Mouse (Mus musculus): ENCODE data around the gene Il27.

Il27 gene

GRCm38 (mm10) chr7:126606611-126607010 is 11.9 kb upstream of the Il27 start:
- DNase-seq (ENCODE audit: low spot score): no peak

GRCm38 (mm10) chr7:126602650-126603049 is 7.9 kb upstream of the Il27 start:
- no peak for DNase-seq (ENCODE audit: low spot score)

DNA sequence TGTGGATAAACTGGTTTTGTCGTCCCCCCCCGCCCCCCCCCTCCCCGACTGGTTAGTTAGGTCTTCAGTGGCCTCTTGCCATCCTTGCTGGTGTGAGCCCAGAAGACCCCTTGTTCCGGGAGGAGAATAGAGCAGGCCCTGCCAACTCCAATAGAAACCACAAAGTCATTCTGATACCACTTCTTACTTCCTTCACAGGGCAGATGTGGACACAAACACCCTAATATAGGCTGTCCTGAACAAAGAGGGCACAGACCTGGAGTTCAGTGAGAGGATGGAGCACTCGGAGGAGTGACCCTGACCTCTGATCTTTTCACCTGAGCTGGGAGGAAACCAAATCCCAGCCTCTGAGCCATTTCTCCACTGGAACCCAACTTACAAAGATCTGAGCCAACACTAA is 7.2 kb upstream of the Il27 start:
- DNase-seq (ENCODE audit: low spot score): no peak

DNA sequence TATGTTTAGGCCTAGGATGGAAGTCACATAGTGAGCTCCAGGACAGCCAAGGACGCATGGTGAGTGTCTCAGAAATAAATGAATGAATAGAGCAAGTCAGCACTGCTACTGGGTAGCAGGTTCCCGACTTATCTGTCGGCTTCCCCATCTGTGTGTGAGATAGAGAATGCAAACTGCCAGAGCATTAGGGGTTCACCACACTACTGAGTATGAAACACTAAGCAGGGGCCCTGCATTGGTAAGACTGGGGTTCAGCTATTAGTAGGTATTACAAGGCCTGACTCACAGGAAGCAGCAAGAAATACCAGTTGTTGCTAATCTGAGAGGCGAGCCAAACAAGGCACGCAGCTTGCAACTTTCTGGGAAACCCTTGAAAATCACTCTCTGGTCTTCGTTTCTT is 4.2 kb upstream of the Il27 start:
- DNase-seq (ENCODE audit: low spot score): no peak

- DNase-seq (ENCODE audit: low spot score): no peak
These were observed 1.7 kb upstream of the Il27 start for GRCm38 (mm10) chr7:126596414-126596813.

GRCm38 (mm10) chr7:126595890-126596289 is 1.1 kb upstream of the Il27 start:
- no peak for DNase-seq (ENCODE audit: low spot score)

DNA sequence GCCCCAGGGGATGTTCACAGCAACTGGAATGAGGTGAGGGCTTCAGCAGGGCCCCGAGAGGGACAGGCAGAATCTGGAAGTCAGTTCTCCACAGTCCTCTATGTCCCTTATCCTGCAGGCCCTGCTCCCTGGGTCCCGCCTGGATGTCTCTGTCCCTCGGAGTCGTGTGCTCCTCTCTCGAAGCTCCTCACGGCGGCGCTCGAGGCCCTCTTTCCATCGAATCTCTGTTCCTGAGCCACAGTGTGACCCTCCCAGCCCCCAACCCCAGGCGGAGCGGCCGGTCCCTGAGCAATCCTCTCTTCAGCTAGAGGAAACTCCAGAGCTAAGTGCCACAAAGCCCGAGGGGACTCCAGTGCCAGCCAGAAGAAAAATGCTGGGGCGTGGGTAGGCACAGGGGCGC is 7.0 kb downstream of the Il27 start:
- DNase-seq (ENCODE audit: low spot score): no peak

DNA sequence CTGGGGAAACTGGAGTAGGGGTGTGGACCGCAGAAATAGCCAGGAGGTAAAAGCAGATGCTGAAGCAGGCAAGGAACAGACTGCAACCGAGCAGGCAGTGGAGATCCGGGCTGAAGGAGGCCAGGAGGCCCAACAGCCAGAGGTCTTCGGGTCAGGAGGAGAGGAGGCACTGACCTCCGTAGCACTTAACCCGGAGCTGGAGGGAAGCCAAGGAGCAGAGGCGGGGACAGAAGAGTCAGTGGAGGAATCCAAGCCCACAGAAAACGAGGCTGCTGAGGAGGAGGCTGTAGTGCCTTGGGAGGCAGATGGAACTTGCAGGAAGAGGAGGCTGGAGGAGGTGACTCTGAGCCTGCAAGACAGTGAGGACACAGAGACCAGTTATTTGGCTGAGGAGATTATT is 7.9 kb downstream of the Il27 start:
- DNase-seq (ENCODE audit: low spot score): no peak

GRCm38 (mm10) chr7:126585717-126586116 is 9.0 kb downstream of the Il27 start, which contains the start of gene Cln3:
Gene Cln3 (minus strand): TSS chr7:126585817.
- no peak for DNase-seq (ENCODE audit: low spot score)

DNA sequence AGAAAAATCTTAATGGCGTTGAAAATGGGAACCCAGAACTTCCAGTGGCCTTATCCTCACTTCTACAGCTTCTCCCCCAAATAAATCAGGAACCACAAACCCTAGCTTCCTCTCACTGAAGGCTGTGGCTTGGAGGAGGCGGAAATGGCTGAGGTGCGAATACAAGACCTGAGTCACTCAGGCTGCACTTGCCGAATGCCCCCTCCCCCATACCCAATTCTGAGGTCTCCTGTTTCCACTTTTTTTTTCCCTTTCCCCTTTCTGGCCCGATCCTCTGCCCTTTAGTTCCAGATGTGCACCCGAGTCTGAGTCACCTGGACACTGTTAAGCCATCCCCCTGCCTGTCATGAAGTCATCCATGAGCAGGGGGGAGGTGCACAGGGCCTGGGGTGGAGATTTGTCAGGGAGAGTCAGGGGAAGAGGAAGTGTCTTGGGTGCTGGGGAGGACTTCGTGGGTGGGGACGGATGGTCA is 10.2 kb downstream of the Il27 start, which contains the start of gene Apobr:
Gene Apobr (plus strand): TSS at position 437 of the 472 bp plus-strand sequence.
- no peak for DNase-seq (ENCODE audit: low spot score)

DNA sequence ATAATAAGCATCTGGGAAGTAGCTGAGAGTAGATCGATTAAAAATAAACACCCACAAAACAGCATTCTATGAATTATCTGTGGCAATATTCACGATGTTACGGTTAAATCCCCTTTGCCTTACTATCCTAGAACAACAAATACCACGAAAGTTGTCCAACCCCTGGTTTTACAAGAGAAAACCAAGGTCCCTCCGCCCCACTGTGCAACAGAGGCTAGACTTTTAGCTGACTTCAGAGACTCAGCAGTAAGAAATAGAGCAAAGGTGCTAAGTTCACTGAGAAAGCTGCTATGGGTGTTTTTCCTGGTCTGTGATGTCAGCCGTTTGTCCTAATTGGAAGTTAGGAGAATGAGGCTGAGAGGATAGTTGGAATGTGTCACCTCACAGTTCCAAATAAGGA is 11.0 kb downstream of the Il27 start:
- DNase-seq (ENCODE audit: low spot score): no peak

- peak; percentile 69 for DNase-seq (ENCODE audit: low spot score)
These were observed 11.5 kb downstream of the Il27 start for GRCm38 (mm10) chr7:126583251-126583709.

- DNase-seq (ENCODE audit: low spot score): no peak
These were observed 12.0 kb downstream of the Il27 start for GRCm38 (mm10) chr7:126582759-126583158.

DNA sequence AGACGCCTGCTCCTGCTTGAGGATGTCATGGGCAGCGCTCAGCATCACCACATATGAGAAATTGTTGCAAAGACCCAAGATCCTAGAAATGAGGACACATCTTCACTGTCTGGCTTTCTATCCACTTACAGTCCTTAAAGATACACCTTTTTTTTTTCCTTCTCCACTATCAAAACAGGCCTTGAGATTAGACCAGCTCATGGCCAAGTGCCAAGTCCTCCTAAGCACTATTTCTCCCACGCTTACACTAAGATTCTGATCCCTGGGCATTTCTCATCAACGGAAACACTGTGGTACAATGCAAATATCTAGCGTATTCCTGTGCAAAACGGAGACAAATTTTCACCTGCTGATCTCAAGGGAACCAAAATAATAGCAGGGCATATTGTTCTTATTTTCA is 13.1 kb downstream of the Il27 start:
- DNase-seq (ENCODE audit: low spot score): no peak

DNA sequence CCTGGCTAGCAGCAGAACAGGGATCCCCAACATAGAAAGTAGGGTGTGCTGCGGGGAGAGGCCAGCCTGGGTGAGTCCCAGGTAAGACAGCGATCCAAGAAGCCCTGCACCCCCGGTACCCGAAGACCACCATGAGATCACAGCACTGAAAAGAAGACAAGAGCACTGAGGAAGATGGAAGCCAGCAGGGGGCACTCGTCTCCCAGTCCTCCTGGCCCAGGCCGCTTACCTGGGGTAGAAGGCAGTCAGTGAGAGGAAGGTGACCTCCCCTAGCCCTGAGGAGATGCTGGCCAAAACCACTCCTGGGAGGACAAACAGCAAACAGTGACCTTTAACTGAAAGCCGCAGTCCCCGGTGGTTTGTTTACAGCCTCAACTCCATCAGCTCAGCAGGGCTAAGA is 15.6 kb downstream of the Il27 start:
- no peak for DNase-seq (ENCODE audit: low spot score)

DNA sequence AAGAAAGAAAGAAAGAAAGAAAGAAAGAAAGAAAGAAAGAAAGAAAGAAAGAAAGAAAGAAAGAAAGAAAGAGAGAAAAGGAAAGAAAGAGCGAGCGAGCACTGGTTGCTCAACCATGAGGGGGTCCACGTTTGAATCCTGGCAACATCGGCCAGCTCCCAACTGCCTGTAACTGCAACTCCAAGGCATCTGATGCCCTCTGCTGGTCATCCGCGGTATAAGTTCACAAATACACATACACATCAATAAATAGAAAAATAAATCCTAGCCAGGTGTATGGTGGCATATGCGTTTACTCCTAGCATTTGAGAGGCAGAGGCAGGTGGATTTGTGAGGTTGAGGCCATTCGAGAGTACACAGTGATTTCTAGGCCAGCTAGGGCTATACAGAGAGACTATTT is 17.8 kb downstream of the Il27 start:
- DNase-seq (ENCODE audit: low spot score): no peak

GRCm38 (mm10) chr7:126566094-126566765 is 28.5 kb downstream of the Il27 start, which contains the start of gene Eif3c:
Gene Eif3c (minus strand): TSS chr7:126566411.
- DNase-seq (ENCODE audit: low spot score): no peak

GRCm38 (mm10) chr7:126565693-126566092 is 29.0 kb downstream of the Il27 start:
- DNase-seq (ENCODE audit: low spot score): no peak

GRCm38 (mm10) chr7:126556635-126557034 is 38.1 kb downstream of the Il27 start:
- DNase-seq (ENCODE audit: low spot score): no peak

DNA sequence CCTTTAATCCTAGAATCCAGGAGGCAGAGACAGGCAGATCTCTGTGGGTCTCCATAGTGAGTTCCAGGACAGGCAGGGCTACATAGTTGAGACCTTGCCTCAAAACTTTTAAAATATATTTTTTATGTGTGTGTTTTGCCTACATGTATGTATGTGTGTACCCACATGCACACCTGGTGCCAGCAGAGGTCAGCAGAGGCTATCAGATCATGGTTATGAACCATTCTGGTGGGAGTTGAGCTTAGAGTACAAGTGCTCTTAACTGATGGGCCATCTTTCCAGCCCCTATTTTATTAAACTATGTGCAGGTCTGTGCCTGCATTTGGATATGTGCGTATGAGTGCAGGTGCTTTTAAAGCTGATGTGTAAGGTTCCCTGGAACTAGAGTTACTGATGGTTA is 39.9 kb downstream of the Il27 start:
- no peak for DNase-seq (ENCODE audit: low spot score)

GRCm38 (mm10) chr7:126545631-126546030 is 49.1 kb downstream of the Il27 start:
- no peak for DNase-seq (ENCODE audit: low spot score)

DNA sequence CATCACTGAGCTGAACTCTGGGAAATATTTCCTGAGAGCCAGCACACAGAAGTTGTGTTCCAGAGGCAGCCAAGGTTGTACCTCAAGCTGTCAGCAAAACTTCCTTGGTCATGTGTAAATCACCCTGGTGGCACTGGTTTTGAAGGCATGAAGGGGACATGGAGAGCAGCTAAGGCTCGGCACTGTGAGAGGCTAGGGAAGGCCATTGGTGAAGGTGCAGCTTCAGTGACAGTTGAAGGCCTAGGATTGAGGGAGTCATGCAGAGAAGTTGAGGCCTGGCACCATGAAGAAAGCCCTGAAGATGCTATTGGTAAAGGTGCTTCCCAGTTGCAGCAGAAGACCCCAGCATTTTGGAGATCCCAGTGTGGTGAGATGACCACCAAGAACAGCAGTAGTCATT is 53.1 kb downstream of the Il27 start:
- no peak for DNase-seq (ENCODE audit: low spot score)
